Mouse (Mus musculus) induced T-regulatory cell, adult 2 months (primary cell): Measurements from ENCODE around the gene Bcas3.

ENCODE experiments used
- DNase-seq: peaks from one replicate; pipeline ENCODE4 v3.0.0-alpha.2; 2012; ENCODE audit warnings: low read depth

Bcas3 gene

GRCm38 (mm10) chr11:85830901-85831341 lies 478.0 kb downstream of the Bcas3 start:
- peak; percentile 49 for DNase-seq

GRCm38 (mm10) chr11:85831656-85832230 lies 478.8 kb downstream of the Bcas3 start:
- no peak for DNase-seq

- DNase-seq, result no peak
These were observed 479.4 kb downstream of the Bcas3 start, which contains the start of gene Tbx2 for GRCm38 (mm10) chr11:85832231-85832924. Gene Tbx2, plus strand, starts transcription at chr11:85832551.

GRCm38 (mm10) chr11:85833081-85833521 lies 480.1 kb downstream of the Bcas3 start:
- DNase-seq, result no peak

- DNase-seq, result peak; percentile 26
These were observed 480.9 kb downstream of the Bcas3 start for GRCm38 (mm10) chr11:85833761-85834385.

GRCm38 (mm10) chr11:85834386-85834931 lies 481.5 kb downstream of the Bcas3 start:
- DNase-seq, result peak; percentile 41

GRCm38 (mm10) chr11:85835001-85835752 lies 482.2 kb downstream of the Bcas3 start:
- no peak for DNase-seq

GRCm38 (mm10) chr11:85835753-85836522 lies 483.0 kb downstream of the Bcas3 start:
- no peak for DNase-seq

GRCm38 (mm10) chr11:85836523-85837290 lies 483.7 kb downstream of the Bcas3 start:
- DNase-seq, result no peak

GRCm38 (mm10) chr11:85837291-85837647 lies 484.3 kb downstream of the Bcas3 start:
- no peak for DNase-seq

GRCm38 (mm10) chr11:85837648-85838423 lies 484.9 kb downstream of the Bcas3 start:
- no peak for DNase-seq

GRCm38 (mm10) chr11:85838424-85839257 lies 485.7 kb downstream of the Bcas3 start:
- DNase-seq, result no peak

GRCm38 (mm10) chr11:85839258-85840030 lies 486.5 kb downstream of the Bcas3 start:
- no peak for DNase-seq

- peak; percentile 29 for DNase-seq
These were observed 487.2 kb downstream of the Bcas3 start for GRCm38 (mm10) chr11:85840031-85840802.

- peak; percentile 35 for DNase-seq
These were observed 487.8 kb downstream of the Bcas3 start for GRCm38 (mm10) chr11:85840803-85841145.

GRCm38 (mm10) chr11:85841211-85841681 lies 488.3 kb downstream of the Bcas3 start:
- peak; percentile 38 for DNase-seq

- peak; percentile 71 for DNase-seq
These were observed 489.0 kb downstream of the Bcas3 start for GRCm38 (mm10) chr11:85841980-85842379.
